Mouse (Mus musculus): Measurements from ENCODE around the gene Tbc1d17. TPM values are rescaled to one million over a fixed set of nuclear protein-coding genes. Genes with fewer than 3 reads are reported as not detected.

Gene Tbc1d17
- total RNA-seq, 2 experiments from 2014 or later: 61.6 to 72.9 TPM

- intact Hi-C loops (cut with DNase I): no loop called here
- DNase-seq (ENCODE audit: low spot score in 2 of 2): no peak
Measured at GRCm38 (mm10) chr7:44838073-44838472, 10.8 kb downstream of the Tbc1d17 start.

DNA sequence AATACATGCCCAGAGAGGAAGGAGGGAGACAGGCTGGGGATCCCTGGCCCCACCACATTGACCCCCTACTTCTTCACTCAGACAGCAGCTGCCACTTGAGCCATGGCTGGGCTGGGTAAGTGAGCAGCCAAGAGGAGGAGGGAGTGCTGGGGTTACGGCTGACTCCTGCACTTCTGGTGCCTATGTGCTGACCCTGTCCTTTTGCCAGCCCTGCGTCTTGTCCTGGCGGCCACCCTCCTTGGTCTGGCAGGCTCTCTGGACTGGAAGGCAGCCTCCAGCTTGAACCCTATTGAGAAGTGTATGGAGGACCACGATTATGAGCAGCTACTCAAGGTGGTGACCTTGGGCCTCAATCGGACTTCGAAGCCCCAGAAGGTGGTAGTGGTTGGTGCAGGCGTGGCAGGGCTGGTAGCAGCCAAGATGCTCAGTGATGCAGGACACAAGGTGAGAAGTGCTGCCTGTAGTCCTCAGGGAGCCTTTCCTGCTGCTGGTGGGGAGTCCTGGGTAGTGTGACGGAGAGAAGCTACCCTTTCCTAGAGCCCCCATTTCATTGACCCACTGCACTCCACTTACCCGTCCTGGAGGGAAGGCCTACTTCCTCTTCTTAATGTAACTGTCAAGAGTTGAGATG lies 12.3 kb downstream of the Tbc1d17 start:
- intact Hi-C loops (cut with DNase I): no loop called here

DNA sequence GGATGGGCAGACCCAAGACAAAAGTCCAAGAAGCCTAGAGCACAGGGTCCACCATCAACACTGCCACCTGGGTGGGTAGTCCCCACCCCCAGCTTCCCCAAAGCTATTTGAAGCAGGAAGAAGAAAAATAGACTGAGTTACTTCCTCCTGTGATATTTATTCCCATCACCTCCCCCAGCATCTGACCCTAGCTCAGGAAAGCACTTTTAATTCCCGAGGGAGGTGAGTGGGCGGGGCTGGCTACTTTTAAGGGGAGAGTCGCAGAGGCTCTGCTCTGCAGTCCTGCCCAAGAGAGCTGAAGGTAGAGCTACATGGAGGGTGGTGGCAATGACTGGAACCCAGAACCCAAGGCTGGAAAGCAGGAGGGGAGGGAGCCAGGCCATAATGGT lies 12.9 kb downstream of the Tbc1d17 start:
- no peak for DNase-seq (ENCODE audit: low spot score in 2 of 2)
- intact Hi-C loops (cut with DNase I): no loop called here

More for the DNA sequence above, 12.3 kb downstream of the Tbc1d17 start:
- no peak for DNase-seq (ENCODE audit: low spot score in 2 of 2)

DNA sequence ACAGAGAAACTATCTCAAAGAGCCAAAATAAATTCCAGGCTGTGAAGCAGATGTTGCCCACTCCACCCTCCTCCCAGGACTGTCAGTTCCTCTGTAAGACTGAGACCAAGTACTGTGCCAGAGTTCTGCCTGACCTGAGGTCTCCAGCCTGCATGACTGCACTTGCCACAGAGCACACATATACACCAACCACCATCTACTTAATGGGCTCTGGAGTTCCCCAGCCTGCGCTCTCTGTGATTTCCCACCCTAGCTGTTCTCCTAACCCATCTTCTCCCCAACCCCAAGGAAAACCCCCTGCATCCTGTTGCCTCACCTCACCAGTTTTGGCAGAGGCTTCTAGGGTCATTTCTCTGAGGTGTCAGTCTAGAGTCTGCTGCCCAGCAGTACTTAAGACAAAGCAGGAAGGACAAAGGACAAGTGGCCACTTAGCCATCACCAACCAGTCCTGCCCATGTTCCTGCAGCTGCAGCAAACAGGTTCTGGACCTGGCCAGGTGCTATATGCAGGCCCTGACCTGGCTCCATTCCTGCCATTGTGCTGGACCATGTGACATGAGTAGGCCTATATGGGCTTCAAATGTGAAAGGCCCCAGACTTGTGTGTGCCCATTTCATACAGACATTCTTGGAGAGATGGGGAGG lies 13.4 kb downstream of the Tbc1d17 start:
- DNase-seq (ENCODE audit: low spot score in 2 of 2): no peak
- intact Hi-C loops (cut with DNase I): no loop called here

DNA sequence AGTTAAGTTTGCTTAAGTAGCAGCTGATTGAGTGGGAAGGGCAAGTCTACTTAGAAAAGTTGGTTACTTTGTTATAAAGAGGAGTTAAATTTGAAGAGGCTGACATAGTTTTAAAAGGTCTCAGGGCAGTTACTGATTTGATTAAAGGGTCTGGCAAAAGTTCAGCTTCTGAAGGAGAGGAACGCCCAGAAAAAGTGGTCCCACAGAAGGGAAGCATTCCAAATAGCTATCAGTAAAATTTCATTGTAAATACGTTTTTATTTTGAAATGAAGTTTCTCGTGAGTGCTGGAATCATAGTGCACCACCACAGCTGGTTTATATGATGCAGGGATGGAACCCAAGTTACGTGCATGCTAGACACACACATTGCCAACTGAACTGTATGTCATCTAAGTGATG lies 16.1 kb downstream of the Tbc1d17 start:
- intact Hi-C loops (cut with DNase I): no loop called here
- no peak for DNase-seq (ENCODE audit: low spot score in 2 of 2)

DNA sequence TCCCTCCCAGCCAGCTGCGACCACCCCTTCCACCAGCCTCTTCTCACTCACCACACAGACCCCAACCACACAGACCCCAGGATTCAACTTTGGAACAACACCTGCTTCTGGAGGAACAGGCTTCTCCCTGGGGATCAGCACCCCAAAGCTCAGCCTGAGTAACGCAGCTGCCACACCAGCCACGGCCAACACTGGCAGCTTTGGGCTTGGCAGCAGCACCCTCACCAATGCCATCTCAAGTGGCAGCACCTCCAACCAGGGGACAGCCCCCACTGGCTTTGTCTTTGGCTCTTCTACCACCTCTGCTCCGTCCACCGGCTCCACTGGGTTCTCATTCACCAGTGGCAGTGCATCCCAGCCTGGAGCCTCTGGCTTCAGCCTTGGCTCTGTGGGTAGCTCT lies 20.2 kb downstream of the Tbc1d17 start:
- DNase-seq (ENCODE audit: low spot score in 2 of 2): no peak
- intact Hi-C loops (cut with DNase I): no loop called here

DNA sequence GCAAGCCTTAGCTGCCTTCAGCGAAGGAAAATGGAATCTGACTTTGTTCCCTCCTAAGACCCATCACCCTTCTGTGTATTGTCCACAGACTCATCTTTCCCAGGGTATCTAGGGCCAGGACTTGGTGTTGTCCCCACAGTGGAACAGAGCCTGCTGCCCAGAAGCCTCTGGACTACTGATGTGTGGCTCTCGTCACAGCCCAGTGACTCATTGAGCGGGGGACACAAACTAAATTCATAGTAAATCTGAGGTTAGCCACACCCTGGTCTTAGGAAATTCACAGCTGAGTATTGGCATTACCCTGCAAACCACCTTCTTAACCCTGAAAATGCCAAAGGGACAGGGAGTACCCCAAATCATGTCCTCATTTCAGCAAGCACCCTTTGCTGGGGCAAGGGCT lies 22.1 kb downstream of the Tbc1d17 start:
- intact Hi-C loops (cut with DNase I): no loop called here
- no peak for DNase-seq (ENCODE audit: low spot score in 2 of 2)

DNA sequence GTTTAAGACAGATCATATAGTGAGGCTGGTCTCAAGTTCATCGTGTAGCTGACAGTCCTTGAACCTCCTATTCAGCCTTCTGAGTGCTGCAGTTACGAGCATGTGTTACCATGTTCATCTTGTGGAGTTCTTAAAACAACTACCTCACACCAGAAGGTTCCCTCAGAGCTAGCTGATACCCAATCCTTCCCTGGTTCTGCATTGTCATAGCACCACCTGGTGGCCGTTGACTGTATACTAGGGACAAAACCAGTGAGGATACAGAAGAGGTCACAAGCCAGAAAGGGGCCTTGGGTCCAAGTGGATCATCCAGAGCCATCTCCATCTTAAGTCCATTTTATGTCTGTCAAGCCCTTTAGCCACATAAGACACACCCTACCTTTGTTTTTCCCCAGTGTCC lies 24.0 kb downstream of the Tbc1d17 start:
- DNase-seq (ENCODE audit: low spot score in 2 of 2): peak; percentile 78 to 87
- intact Hi-C loops (cut with DNase I): loop anchor here (1.0 kb wide), 1 partner anchor 101 kb away; no protein-coding TSS in a partner anchor

DNA sequence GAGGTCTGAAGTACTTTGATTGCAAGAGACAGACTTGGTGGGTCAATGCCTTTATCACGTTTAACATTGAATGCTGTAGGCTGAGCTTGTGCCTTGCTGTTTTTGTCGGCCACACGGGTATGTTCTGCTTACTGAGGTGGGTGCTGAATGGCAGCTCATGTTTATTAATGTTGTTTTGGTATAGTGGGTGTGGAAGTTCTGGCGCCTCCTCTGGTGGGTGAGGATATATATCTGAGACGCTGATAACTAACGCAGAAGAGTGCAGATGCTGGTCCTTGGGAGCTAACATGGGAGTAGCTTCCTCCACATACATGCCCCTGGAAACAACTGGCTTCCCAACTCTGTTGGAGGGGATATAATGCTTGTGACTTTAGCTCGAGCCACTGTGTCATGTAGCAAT lies 25.5 kb downstream of the Tbc1d17 start:
- intact Hi-C loops (cut with DNase I): no loop called here
- DNase-seq (ENCODE audit: low spot score in 2 of 2): no peak

DNA sequence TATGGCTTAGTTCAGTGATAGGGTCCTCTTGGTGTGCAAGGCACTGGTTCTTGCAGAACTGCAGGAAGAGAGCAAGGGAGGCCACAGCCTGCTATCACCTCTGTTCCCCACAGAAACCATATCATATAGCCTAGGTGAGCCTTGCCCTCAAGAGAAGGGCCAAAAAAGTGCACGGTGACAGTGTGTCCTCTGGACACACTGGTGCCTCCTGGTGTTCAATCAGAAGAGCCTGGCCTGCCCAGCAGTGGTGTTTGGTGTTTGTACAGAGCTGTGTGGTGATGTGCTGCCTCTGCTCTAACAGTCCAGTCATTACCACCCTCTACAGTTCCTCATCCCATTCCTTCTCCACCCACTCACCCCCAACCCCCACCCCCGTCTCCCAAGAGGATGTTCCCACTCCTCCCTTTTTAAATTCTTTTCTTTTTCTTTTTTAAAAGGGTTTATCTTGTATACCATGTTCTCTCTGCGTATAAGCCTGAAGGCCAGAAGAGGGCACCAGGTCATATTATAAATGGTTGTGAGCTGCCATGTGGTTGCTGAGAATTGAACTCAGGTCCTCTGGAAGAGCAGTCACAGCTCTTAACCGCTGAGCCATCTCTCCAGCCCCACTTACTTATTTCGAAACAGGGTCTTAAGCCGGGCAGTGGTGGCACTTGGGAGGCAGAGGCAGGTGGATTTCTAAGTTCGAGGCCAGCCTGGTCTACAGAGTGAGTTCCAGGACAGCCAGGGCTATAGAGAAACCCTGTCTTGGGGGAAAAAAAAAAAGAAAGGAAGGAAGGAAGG lies 27.0 kb downstream of the Tbc1d17 start:
- no peak for DNase-seq (ENCODE audit: low spot score in 2 of 2)
- intact Hi-C loops (cut with DNase I): no loop called here

- intact Hi-C loops (cut with DNase I): no loop called here
- DNase-seq (ENCODE audit: low spot score in 2 of 2): no peak
Measured at GRCm38 (mm10) chr7:44820525-44820924, 28.4 kb downstream of the Tbc1d17 start.

DNA sequence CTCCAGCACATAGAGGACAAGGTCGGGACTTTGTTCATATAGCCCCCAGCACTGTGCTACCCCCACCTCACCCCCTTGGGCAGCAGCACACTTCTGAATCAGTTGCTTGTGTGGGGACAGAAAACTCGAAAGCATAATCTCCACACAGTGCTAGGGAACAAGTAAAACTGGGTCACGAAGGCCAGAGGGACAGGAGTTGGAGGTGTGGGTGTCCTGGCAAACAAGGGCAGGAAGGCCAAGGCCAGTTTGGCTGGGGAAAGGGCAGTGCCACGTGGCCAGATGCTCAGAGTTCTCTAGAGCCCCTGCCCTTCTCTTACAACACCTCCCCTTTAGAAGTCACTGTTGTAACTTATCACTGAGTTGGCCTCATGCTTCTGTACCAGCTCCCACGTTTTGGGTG lies 29.0 kb downstream of the Tbc1d17 start:
- no peak for DNase-seq (ENCODE audit: low spot score in 2 of 2)
- intact Hi-C loops (cut with DNase I): no loop called here

GRCm38 (mm10) chr7:44819391-44819790 lies 29.5 kb downstream of the Tbc1d17 start:
- peak in 1 of 2 experiments; percentile 2 for DNase-seq (ENCODE audit: low spot score in 2 of 2)
- intact Hi-C loops (cut with DNase I): no loop called here

DNA sequence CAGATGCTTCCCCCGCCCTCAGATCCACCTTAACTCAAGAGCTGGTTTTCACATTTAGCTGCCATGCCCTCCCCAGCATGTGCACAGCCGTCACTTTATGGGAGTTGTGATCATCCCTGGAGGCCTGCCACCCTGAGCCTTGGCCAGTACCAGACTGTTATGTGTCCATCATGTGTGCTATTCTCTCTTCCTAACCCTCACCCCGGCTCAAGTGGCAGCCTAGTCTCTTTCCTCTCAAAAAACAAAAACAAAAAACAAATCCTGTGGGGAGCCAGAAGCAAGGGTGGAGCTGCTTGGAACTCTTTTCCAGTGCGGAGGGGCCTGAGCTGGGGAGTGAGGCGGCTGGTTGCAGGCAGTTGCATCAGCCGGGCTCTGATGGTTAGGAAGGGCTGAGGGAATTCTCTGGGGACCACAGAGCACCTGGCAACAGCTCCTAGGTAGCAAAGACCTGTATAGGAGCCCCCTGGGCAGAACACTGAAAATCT lies 30.1 kb downstream of the Tbc1d17 start:
- intact Hi-C loops (cut with DNase I): no loop called here
- peak in 1 of 2 experiments; percentile 30 for DNase-seq (ENCODE audit: low spot score in 2 of 2)

GRCm38 (mm10) chr7:44818164-44818563 lies 30.7 kb downstream of the Tbc1d17 start:
- DNase-seq (ENCODE audit: low spot score in 2 of 2): peak in 1 of 2 experiments; percentile 51
- intact Hi-C loops (cut with DNase I): no loop called here

DNA sequence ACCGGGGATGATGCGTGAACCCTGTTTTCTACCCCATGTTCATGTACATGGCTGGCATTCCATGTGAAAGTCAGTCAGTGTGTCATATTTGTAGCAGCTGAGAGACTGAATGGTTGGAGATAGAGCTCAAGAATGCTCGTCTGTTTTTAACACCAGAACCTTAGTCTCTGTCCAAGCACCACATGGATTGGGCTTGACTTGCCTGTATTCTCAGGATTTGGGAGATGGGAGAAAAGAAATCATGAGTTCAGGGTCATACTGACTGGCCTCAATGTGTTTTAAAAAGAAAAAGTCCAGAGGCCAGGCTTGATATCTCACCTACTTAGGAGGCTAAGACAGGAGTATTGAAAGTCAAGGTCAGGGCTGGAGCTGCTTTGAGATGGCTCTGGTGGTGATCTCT lies 31.4 kb downstream of the Tbc1d17 start:
- intact Hi-C loops (cut with DNase I): no loop called here
- DNase-seq (ENCODE audit: low spot score in 2 of 2): no peak

- intact Hi-C loops (cut with DNase I): no loop called here
- peak; percentile 47 to 49 for DNase-seq (ENCODE audit: low spot score in 2 of 2)
Measured at GRCm38 (mm10) chr7:44816470-44817021, 32.3 kb downstream of the Tbc1d17 start, which contains the start of gene Atf5. TSS of gene Atf5 (minus strand) at chr7:44816658.

GRCm38 (mm10) chr7:44815721-44816469 lies 33.0 kb downstream of the Tbc1d17 start, which contains the start of the genes Nup62 and Il4i1:
TSS of gene Nup62 (plus strand) at chr7:44816088.
TSS of gene Il4i1 (plus strand) at chr7:44816387.
- intact Hi-C loops (cut with DNase I): loop anchor here (2.0 kb wide), 1 partner anchor 67 kb away; the partner anchor contains the start of gene Vrk3
- DNase-seq (ENCODE audit: low spot score in 2 of 2): peak; percentile 98 to 99

DNA sequence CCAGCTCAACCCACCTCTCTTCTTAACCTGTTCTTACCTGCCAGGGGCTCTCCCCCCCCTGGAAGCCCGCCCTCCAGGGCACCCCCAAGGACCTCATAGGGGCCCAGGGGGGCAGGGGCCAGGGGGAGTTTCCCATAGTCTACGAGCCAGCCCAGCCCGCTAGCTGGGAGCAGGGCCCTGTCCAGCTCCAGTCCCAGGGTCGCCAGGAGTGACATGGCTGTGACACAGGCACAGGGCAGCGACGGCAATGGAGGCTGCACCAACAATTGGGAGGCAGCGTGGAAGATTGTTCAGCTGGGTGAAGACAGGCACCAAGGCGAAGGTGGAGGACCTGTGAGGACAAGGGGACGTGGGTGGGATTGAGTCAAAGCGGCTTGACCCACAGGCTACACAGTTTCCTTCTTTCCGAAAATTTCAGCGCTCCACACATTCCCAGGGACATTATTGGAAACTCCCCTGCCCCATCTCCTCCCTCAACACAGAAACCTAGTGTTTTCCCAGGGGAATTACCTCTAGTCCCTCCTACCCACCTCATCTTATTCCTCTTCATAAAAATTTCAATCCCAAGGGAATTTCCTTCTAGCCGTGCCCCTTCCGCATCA lies 33.8 kb downstream of the Tbc1d17 start:
- intact Hi-C loops (cut with DNase I): loop anchor here (2.0 to 5.0 kb wide), 2 partner anchors 43 to 66 kb away; partner anchors contain the start of gene Vrk3
- DNase-seq (ENCODE audit: low spot score in 2 of 2): no peak

Data from left cerebral cortex, postnatal 25 days (tissue).